ENCODE assay signal across 9 mouse cellular contexts in genomic region chr16:76453457-76454200, GRCm38 (mm10).
DNase-seq lines count a peak whose midpoint lies in the region; ATAC-seq lines count a peak whose summit lies in the region.
"Had no signal": no experiment of that assay in that cellular context is flagged by ENCODE, and none has a peak within 500 bp of the region (broad histone marks: within the 10 kb centered on the region; RNA-seq: fewer than 3 reads in every experiment).

No protein-coding gene starts in this region.

- DNase-seq in forebrain, embryonic 11.5 days (ENCODE audit: low spot score), result peak; percentile 63
- DNase-seq in kidney, adult 9 months, result peak; percentile 98
- peak; percentile 26 for DNase-seq in lung, postnatal 25 days (ENCODE audit: low spot score)
- no peak for DNase-seq in right cerebral cortex, postnatal 14 days
- DNase-seq in thymus, adult 18-20 months, result no peak
- no peak for DNase-seq in layer of hippocampus, postnatal 25 days (ENCODE audit: extremely low spot score in 1 of 2, low spot score in 1 of 2)

- H3K9ac ChIP-seq in forebrain, embryonic 11.5 days (ENCODE audit: low read length), result no peak overlapping the region
- no peak overlapping the region for H3K9ac ChIP-seq in forebrain, embryonic 16.5 days (replicated peaks; ENCODE audit: low read depth, low read length)
- no peak overlapping the region for H3K9ac ChIP-seq in forebrain, embryonic 13.5 days
- H3K9ac ChIP-seq: limb, embryonic 15.5 days had no signal

- no peak overlapping the region for H3K4me3 ChIP-seq in forebrain, embryonic 11.5 days (ENCODE audit: low read depth, low read length)
- no peak overlapping the region for H3K4me3 ChIP-seq in forebrain, embryonic 16.5 days (replicated peaks; ENCODE audit: low read length)
- no peak overlapping the region for H3K4me3 ChIP-seq in forebrain, embryonic 13.5 days
- H3K4me3 ChIP-seq: limb, embryonic 15.5 days had no signal

- H3K4me1 ChIP-seq in forebrain, embryonic 11.5 days (replicated peaks; ENCODE audit: control insufficient read depth, insufficient read depth, low read length), result peaks cover 2% of the 10 kb centered on the region
- H3K4me1 ChIP-seq in forebrain, embryonic 16.5 days (replicated peaks; ENCODE audit: control insufficient read depth, insufficient read depth, low read length), result no peaks in the 10 kb centered on the region
- H3K4me1 ChIP-seq in forebrain, embryonic 13.5 days, result peaks cover 6% of the 10 kb centered on the region

- 16% methylated on average over 11 of the region's 11 CpGs for WGBS in forebrain, embryonic 11.5 days
- 24% methylated on average over 11 of the region's 11 CpGs for WGBS in forebrain, embryonic 16.5 days
- 17% methylated on average over 11 of the region's 11 CpGs for WGBS in forebrain, embryonic 13.5 days

- no peaks in the 10 kb centered on the region for H3K9me3 ChIP-seq in forebrain, embryonic 11.5 days (ENCODE audit: control insufficient read depth, low read length)
- H3K9me3 ChIP-seq in forebrain, embryonic 16.5 days (ENCODE audit: control insufficient read depth, low read length), result 0 out of 2 replicates have a peak, but pooled peaks cover 2% of the 10 kb centered on the region
- no peaks in the 10 kb centered on the region for H3K9me3 ChIP-seq in forebrain, embryonic 13.5 days (replicated peaks)
- H3K9me3 ChIP-seq: limb, embryonic 15.5 days had no signal

- ATAC-seq in forebrain, embryonic 11.5 days (replicated peaks; ENCODE audit: low FRiP score), result peak; percentile 73; the same call in 1 of the 2 replicates
- ATAC-seq in forebrain, embryonic 16.5 days, result no peak
- ATAC-seq in forebrain, embryonic 13.5 days, result peak; percentile 36; the same call in 1 of the 2 replicates

- no peak overlapping the region for H3K4me2 ChIP-seq in forebrain, embryonic 11.5 days (ENCODE audit: low read depth, low read length, severe bottlenecking)
- H3K4me2 ChIP-seq in forebrain, embryonic 16.5 days (ENCODE audit: low read length), result no peak overlapping the region
- no peak overlapping the region for H3K4me2 ChIP-seq in forebrain, embryonic 13.5 days
- H3K4me2 ChIP-seq: limb, embryonic 15.5 days had no signal

- no peaks in the 10 kb centered on the region for H3K27me3 ChIP-seq in forebrain, embryonic 11.5 days (ENCODE audit: control insufficient read depth, insufficient read depth, low read length)
- no peaks in the 10 kb centered on the region for H3K27me3 ChIP-seq in forebrain, embryonic 16.5 days (replicated peaks; ENCODE audit: control insufficient read depth, insufficient read depth, low read length)
- H3K27me3 ChIP-seq in forebrain, embryonic 13.5 days, result no peaks in the 10 kb centered on the region
- H3K27me3 ChIP-seq: limb, embryonic 15.5 days had no signal

- H3K36me3 ChIP-seq in forebrain, embryonic 11.5 days (ENCODE audit: control insufficient read depth, insufficient read depth, low read length), result no peaks in the 10 kb centered on the region
- H3K36me3 ChIP-seq in forebrain, embryonic 16.5 days (ENCODE audit: control insufficient read depth, insufficient read depth), result no peaks in the 10 kb centered on the region
- no peaks in the 10 kb centered on the region for H3K36me3 ChIP-seq in forebrain, embryonic 13.5 days (ENCODE audit: poor library complexity, severe bottlenecking)
- H3K36me3 ChIP-seq: limb, embryonic 15.5 days had no signal

- no peak overlapping the region for H3K27ac ChIP-seq in forebrain, embryonic 11.5 days (ENCODE audit: low read depth, low read length)
- H3K27ac ChIP-seq in forebrain, embryonic 16.5 days (ENCODE audit: low read length), result no peak overlapping the region
- no peak overlapping the region for H3K27ac ChIP-seq in forebrain, embryonic 13.5 days
- H3K27ac ChIP-seq: limb, embryonic 15.5 days had no signal

Comparison
In these comparisons a context has a peak if more than half of its experiments do, and no peak if none do; other contexts are left out.
1. DNase-seq: peak in forebrain, embryonic 11.5 days (single experiment), kidney, adult 9 months (single experiment) and lung, postnatal 25 days (single experiment); none in right cerebral cortex, postnatal 14 days (single experiment), thymus, adult 18-20 months (0 of 2) and layer of hippocampus, postnatal 25 days (0 of 2).